Mouse (Mus musculus) hindbrain, embryonic 10.5 days (tissue): ENCODE results near the gene Nphp1. TPM values are rescaled to one million over a fixed set of nuclear protein-coding genes. Genes with fewer than 3 reads are reported as not detected.

Source experiments
- DNase-seq: peaks from one replicate; pipeline ENCODE4 v3.0.0-alpha.2; 2017; ENCODE audit warnings: low spot score
- H3K27ac ChIP-seq: fragments of 300-500 bp; sonication (generic); 2 replicates; pipeline ENCODE4 v1.5.1; 2016; ENCODE audit warnings: mild to moderate bottlenecking, moderate library complexity
- H3K27me3 ChIP-seq: fragments of 300-500 bp; sonication (generic); 2 replicates; pipeline ENCODE4 v1.6.1; 2016; ENCODE audit warnings: mild to moderate bottlenecking; ENCODE audit not compliant: poor library complexity, insufficient read depth, severe bottlenecking
- H3K36me3 ChIP-seq: fragments of 300-500 bp; sonication (generic); 2 replicates; pipeline ENCODE4 v1.6.1; 2016; ENCODE audit warnings: mild to moderate bottlenecking, moderate library complexity
- H3K4me1 ChIP-seq: fragments of 300-500 bp; sonication (generic); replicated peaks from 2 replicates; pipeline ENCODE4 v1.6.1; 2016; ENCODE audit warnings: mild to moderate bottlenecking
- H3K4me3 ChIP-seq: fragments of 300-500 bp; sonication (generic); 2 replicates; pipeline ENCODE4 v1.5.1; 2016; ENCODE audit warnings: mild to moderate bottlenecking, moderate library complexity
- H3K9me3 ChIP-seq: fragments of 300-500 bp; sonication (generic); 2 replicates; pipeline ENCODE4 v1.6.1; 2016; ENCODE audit warnings: mild to moderate bottlenecking, moderate library complexity
- WGBS: fragments of 180-500 bp; shearing (Covaris S2); methylation state at CpG from one replicate; pipeline ENCODE4 v1.1.7; 2016; 5-methylcytosine and 5-hydroxymethylcytosine counted together
- polyA plus RNA-seq: library from polyadenylated mRNA; unstranded; fragments of >200 nt; fragmentation: Nextera tagmentation; extraction: Ambion mirVana; gene quantifications from 2 replicates; pipeline ENCODE4 v1.2.1, GENCODE M21; 2016

Gene Nphp1
- polyA plus RNA-seq, 1 experiment from 2014 or later = 34.4 TPM

DNA sequence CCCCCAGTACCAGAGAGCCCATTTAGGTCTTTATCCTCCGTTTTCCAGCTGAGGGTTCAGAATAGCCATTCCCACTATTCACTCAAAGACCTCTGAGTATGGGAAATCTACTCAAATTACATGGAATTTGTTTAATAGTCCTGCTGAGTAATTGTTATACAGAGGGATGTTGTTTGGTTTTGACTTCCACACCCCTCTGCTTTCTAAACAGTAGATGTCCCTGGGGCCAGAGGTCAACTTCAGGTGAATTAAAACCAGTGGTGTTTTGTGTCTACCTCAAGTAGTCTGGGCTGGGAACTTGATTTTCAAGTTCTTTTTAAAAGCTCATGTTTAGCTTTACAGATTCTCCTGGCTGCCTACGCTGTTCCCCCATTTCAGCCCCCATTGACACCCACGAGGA, 74.0 kb downstream of the Nphp1 start:
- Histone ChIP-seq H3K4me3 (no peak overlapping the region), H3K36me3 (no peaks in the 10 kb centered on the region), H3K27me3 (no peaks in the 10 kb centered on the region), H3K4me1 (peaks cover 12% of the 10 kb centered on the region), H3K27ac (no peak overlapping the region), H3K9me3 (no peaks in the 10 kb centered on the region)
- 56% methylated on average over 3 of the region's 3 CpGs for WGBS
- DNase-seq = no peak

DNA sequence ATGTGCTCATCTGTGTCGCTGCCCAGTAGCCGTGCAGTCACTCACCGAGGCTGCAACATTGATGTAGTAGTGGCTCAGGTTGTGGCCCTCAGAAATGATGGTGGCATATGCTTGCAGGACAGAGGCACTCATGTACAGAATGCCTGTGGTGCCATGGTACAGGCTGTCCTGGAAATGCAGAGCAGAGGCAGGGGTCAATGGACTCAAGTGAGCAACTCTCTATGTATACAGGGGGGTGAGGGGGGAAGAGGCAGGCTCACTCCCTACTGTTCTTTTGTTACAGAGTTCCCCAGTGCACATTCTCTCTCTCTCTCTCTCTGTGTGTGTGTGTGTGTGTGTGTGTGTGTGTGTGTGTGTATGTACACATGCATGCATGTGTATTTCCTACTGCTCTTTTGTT, 79.9 kb downstream of the Nphp1 start:
- 73% methylated on average over 3 of the region's 3 CpGs for WGBS
- DNase-seq = no peak
- H3K4me1 ChIP-seq = peaks cover 7% of the 10 kb centered on the region; the same call in 1 of the 2 replicates
- H3K27ac ChIP-seq = no peak overlapping the region
- H3K36me3 ChIP-seq = no peaks in the 10 kb centered on the region
- no peak overlapping the region for H3K4me3 ChIP-seq
- H3K27me3 ChIP-seq = no peaks in the 10 kb centered on the region
- H3K9me3 ChIP-seq = no peaks in the 10 kb centered on the region

DNA sequence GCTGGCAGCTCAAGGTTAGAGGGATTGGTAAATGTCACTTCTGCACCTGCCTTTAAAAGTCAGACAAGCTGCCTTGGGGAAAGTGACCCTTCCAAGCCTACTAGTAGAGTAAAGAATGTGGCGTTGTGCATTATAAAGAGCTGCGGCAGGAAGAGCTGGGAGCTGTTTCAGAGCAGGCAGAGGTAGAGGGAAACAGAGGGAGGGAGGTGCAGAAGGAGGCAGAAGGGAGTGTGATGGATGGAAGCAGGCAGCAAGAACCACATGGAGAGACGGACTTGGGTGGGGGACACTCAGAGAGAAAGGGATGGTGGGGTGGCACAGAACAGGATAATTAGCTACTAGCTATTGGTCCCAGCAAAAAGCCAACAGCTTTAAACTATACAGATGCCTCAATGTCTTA, 80.6 kb downstream of the Nphp1 start:
- Histone ChIP-seq H3K27ac (no peak overlapping the region), H3K9me3 (no peaks in the 10 kb centered on the region), H3K4me1 (peaks cover 7% of the 10 kb centered on the region; the same call in 1 of the 2 replicates), H3K27me3 (no peaks in the 10 kb centered on the region), H3K4me3 (no peak overlapping the region), H3K36me3 (no peaks in the 10 kb centered on the region)
- 45% methylated on average over 3 of the region's 3 CpGs for WGBS
- no peak for DNase-seq

DNA sequence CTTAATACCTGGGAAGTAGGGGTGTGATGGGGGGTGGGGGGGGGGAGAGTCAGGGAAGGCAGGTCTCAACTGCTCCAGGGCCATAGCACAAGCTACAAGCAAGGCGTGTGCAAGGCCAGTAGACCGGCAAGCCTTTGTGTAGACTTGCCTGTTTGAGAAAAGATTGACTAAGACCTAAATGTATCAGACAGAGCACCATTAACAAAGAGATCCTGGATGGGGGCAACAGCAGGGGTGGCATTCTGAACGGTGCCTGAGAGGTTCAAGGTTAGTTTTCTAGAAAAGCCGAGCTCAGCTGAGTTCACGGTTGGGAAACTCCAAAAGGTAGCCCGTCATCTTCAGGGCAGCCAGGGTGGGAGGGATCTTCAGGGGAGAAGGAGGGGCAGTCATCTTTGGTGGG, 83.4 kb downstream of the Nphp1 start:
- Histone ChIP-seq H3K4me3 (no peak overlapping the region), H3K36me3 (no peaks in the 10 kb centered on the region), H3K27ac (no peak overlapping the region), H3K27me3 (no peaks in the 10 kb centered on the region), H3K4me1 (peaks cover 7% of the 10 kb centered on the region; the same call in 1 of the 2 replicates), H3K9me3 (no peaks in the 10 kb centered on the region)
- DNase-seq = no peak
- WGBS = 85% methylated on average over 6 of the region's 6 CpGs

Other genes with a start within 250 kb of the Nphp1 start
- 0.65 and 0.85 TPM in 2 replicates for gene Prom2, start 247.4 kb downstream of the Nphp1 start, polyA plus RNA-seq
- gene Zfp661, start 201.8 kb downstream of the Nphp1 start, polyA plus RNA-seq = 8.0 and 8.3 TPM in 2 replicates
- 158 and 163 TPM in 2 replicates for gene Mrps5, start 201.7 kb downstream of the Nphp1 start, polyA plus RNA-seq
- gene Mal, start 132.2 kb downstream of the Nphp1 start, polyA plus RNA-seq = 0.69 and 2.4 TPM in 2 replicates
- gene Mall, start 59.0 kb downstream of the Nphp1 start, polyA plus RNA-seq = 0.77 and 1.8 TPM in 2 replicates
- 23.3 and 26.8 TPM in 2 replicates for gene Mtln, start 3.6 kb upstream of the Nphp1 start, polyA plus RNA-seq
- 64.5 and 98.5 TPM in 2 replicates for gene Bub1, start 43.0 kb upstream of the Nphp1 start, polyA plus RNA-seq
- 0.07 and 0.20 TPM in 2 replicates for gene Acoxl, start 50.0 kb upstream of the Nphp1 start, polyA plus RNA-seq